Mouse (Mus musculus) myocyte (in vitro differentiated cells): ENCODE measurements around the gene Adam22.

Experiments used
- CEBPB ChIP-seq: IDR thresholded peaks from 2 replicates; pipeline ENCODE4 v1.6.1; 2011; ENCODE audit warnings: mild to moderate bottlenecking, moderate library complexity; ENCODE audit not compliant: poor library complexity, insufficient read depth, severe bottlenecking
- MAX ChIP-seq: IDR thresholded peaks from one replicate; pipeline ENCODE4 v1.6.1; 2011; ENCODE audit warnings: low read depth, mild to moderate bottlenecking, control low read depth
- MYOD1 ChIP-seq, 3 experiments: IDR thresholded peaks; one replicate each; pipeline ENCODE4 v1.6.1; 2011; ENCODE audit warnings: control low read depth in 2 of 3, low read depth in 2 of 3, mild to moderate bottlenecking in 2 of 3, moderate library complexity in 1 of 3; ENCODE audit not compliant: insufficient read length in 2 of 3, control insufficient read depth in 1 of 3
- MYOG ChIP-seq, 3 experiments: IDR thresholded peaks; one replicate each; pipeline ENCODE4 v1.6.1; 2011; ENCODE audit warnings: control low read depth in 2 of 3, low read depth in 2 of 3, mild to moderate bottlenecking in 2 of 3; ENCODE audit not compliant: insufficient read length in 2 of 3, control insufficient read depth in 1 of 3, insufficient read depth in 1 of 3
- POLR2A ChIP-seq: IDR thresholded peaks from one replicate; pipeline ENCODE4 v1.6.1; 2011; ENCODE audit warnings: low read depth, mild to moderate bottlenecking, control low read depth, moderate library complexity; ENCODE audit not compliant: insufficient read length
- POLR2AphosphoS2 ChIP-seq: IDR thresholded peaks from one replicate; pipeline ENCODE4 v1.6.1; 2011; ENCODE audit warnings: low read depth, control low read depth; ENCODE audit not compliant: insufficient read length
- SRF ChIP-seq: IDR thresholded peaks from one replicate; pipeline ENCODE4 v1.6.1; 2011; ENCODE audit warnings: low read depth; ENCODE audit not compliant: control insufficient read depth, insufficient read length
- USF1 ChIP-seq: IDR thresholded peaks from one replicate; pipeline ENCODE4 v1.6.1; 2011; ENCODE audit warnings: low read depth, mild to moderate bottlenecking, control low read depth, moderate library complexity

- TF ChIP-seq POLR2A: no peak
- no peak for TF ChIP-seq MYOG (IDR thresholded peaks at IDR 0.05; ENCODE audit: control insufficient read depth in 1 of 3, insufficient read depth in 1 of 3, insufficient read length in 2 of 3, low read depth in 2 of 3)
- TF ChIP-seq USF1: no peak
- no peak for TF ChIP-seq CEBPB
- no peak for TF ChIP-seq MAX
- no peak for TF ChIP-seq MYOD1 (IDR thresholded peaks at IDR 0.05; ENCODE audit: control insufficient read depth in 1 of 3, insufficient read length in 2 of 3, low read depth in 2 of 3)
- no peak for TF ChIP-seq POLR2AphosphoS2
- TF ChIP-seq SRF: no peak
These were observed 146.3 kb downstream of the Adam22 start for GRCm38 (mm10) chr5:8221630-8222029.
